Mouse (Mus musculus): ENCODE data around the gene Olfr800. TPM values are rescaled to one million over a fixed set of nuclear protein-coding genes. Genes with fewer than 3 reads are reported as not detected.

Olfr800 gene
- not detected for total RNA-seq (2021)
- long read RNA-seq, experiment 1 = 0 reads
- long read RNA-seq, experiment 2 = 0 reads

DNA sequence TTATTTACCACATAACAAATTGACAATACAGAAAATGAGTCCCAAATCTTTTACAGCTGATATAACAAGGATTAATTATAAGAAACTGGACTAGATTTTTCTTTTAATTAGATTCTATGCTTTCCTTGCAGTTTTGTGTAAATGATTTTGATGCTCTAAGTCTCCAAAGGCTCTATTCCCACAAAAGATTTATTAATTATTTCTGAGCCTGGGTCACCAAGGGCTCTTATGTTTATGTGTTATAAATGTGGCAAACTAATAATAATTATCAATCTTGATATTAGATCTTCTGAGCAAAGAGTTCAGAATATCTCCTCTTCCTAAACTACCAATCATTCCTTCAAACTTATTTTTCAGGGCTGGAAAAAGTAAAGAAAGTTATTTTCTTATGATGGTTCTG, at the start of gene Olfr800:
TSS of gene Olfr800 (plus strand) at position 301 of the 400 bp plus-strand sequence.
- no peak for DNase-seq

DNA sequence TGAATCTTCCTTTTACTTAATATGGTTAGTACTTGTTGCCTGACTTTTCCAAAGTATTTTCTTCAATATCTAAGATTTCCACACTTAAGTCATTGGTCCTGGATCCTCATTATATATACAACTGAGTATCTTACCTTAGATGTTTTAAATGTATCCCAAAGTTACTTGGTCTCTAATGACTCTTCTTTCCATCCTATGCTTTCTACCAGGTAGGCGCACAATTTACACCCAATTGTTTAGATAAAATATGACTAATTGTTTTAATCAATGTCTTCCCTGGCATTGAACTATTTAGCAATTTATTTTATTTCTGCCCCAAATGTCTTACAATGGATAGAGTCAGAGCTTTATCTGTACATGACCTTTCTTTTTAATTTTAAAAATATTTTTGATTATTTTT, 45.0 kb upstream of the Olfr800 start, which contains the start of gene Olfr796:
TSS of gene Olfr796 (minus strand) at position 101 of the 400 bp plus-strand sequence.
- DNase-seq = no peak

DNA sequence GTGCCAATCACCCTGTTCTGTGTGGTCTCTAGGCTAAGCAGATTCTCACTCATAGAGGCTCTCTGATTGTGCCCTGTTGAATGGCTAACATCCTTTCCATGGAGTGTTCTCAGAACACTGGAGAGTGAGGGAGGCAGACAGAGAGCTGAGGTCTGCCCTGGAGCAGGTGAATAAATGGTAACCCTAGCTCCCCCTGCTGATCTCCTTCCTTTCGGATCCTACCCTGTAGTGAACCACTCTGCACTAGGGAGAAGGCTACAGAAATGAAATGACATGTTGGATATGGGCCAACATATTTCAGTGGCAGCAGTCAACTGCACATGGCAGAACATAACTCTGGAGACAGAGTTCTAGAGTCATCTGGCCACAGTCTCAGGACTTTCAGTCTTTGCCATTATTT, 35.8 kb upstream of the Olfr800 start:
- no peak for DNase-seq

DNA sequence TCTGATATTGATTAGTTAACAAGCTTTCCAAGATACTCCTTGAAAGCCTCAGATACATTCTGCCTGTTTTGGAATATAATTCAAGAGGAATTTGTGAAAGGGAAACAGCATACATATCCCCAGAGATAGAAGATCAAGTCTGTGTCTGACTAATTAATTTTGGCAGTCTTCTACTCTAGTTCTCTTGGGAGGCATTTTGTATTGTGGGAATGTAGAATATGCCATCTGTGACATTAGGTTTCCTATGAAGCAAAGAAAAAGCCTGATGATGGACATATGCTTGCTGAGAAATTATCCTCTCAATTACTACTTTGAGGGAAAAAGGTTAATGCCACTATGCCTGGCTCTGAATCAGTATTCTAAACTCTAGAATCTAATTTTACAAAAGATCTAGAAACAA, 34.2 kb upstream of the Olfr800 start:
- no peak for DNase-seq

DNA sequence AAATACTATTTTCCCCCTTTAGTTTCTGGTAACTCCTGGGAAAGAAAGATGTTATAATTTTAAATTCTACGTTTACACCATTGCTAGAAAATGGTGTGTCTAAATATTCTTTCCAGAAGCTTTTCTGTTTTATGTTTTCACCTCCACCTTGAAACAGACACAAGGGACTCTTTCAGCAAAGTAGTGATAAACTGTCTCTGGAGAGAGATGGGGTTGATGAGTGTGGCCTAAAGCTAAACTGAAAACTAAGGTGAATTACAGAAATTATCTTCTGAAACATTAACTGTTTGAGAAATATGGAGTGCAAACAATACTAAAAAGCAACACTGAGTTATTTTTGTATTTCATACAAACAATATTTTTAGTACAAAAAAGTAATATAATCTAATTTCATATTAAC, 29.7 kb upstream of the Olfr800 start, which contains the start of gene Olfr798:
TSS of gene Olfr798 (minus strand) at position 101 of the 400 bp plus-strand sequence.
- DNase-seq = no peak

DNA sequence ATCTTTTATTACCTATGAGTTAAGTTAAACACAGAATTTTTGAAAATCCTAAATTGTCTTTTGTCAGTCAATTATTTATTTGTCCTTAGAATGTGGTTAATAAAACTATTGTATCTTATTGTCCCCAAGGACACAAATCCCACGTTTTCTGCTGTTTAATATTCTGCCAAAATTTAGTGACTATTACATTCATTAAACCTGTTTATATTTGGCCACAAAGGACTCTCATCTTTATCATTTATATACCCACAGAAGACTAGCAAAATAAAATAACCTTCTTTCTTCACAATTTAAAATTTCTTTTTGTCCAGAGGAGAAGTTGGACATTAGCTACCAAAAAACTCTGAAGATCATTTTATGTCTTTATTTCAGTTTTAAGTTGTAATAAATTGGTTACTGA, 20.3 kb upstream of the Olfr800 start, which contains the start of gene Olfr799:
TSS of gene Olfr799 (plus strand) at position 301 of the 400 bp plus-strand sequence.
- DNase-seq = no peak

DNA sequence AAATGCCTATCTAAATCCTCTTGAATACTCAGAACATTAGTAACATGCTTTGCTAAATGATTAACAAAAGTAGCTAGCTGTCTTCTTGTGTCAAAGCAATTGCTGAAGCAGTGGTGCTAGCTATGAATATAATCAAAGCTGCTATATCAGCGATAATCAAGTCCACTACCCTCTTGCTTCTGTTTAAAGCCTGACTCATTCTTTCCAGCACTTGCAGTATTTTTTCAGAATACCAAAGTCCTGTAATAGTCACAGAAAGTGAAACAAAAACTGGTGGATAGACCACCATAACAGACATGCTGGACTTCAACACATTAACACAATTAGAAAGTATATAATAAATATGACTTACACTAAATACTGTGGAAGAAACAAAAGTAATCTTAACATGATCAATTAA, 5.7 kb upstream of the Olfr800 start:
- DNase-seq = no peak

DNA sequence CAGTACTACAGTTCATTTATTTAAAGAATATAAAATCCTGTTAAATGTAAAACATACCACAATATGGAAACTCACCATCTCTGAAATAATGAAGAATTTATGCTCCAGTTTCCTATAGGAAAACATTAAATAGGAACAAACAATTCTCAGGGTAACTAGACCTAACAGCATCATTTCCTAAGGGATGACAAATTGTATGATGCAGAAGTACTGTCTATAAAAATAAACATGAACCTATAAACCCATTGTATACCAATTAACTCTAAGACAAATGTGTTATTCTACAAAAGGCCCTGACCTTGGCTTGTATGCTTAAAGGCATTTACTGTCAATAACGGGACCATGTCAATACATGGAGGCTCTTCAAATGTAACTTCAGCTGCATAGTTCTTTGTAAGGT, 16.3 kb downstream of the Olfr800 start, which contains the start of gene Olfr801:
TSS of gene Olfr801 (minus strand) at position 101 of the 400 bp plus-strand sequence.
- DNase-seq = no peak

DNA sequence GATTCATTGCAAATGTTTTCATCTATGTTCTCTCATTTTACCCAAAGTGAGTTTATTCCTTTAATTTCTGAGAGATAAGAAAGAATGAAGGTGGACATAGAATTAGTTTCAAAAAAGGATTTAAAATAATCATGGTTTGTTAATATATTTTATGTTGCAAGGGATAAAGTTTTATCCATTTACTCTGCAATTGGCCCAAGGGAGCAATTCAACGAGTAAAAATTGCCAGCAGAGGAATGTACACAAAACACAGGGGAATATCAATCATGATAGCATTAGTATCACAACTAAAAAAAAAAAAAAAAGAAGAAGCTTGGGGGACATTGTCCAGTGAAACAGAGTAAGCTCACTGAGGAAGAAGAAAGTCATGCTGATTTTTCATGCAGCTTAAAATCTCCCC, 30.6 kb downstream of the Olfr800 start, which contains the start of gene Olfr802:
TSS of gene Olfr802 (minus strand) at position 101 of the 400 bp plus-strand sequence.
- no peak for DNase-seq

DNA sequence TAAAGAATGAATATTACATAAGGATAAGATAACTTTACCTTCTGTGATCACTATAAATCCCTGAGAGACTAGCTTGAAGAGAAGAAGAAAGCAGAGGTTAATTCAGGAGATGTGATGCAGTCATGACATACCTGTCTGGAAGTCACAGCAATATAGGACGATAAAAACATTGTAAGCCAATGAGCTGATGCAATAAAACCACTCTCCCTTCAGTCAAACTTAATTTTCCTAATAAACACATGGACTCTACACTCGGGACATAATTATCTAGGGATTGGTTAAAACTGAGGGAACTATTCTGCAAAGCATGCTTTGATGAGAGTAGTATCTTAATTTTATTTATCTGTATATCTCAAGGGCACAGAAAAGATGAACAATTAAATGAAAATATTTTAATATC, 36.7 kb downstream of the Olfr800 start, which contains the start of gene Olfr803:
TSS of gene Olfr803 (minus strand) at position 101 of the 400 bp plus-strand sequence.
- DNase-seq = no peak

DNA sequence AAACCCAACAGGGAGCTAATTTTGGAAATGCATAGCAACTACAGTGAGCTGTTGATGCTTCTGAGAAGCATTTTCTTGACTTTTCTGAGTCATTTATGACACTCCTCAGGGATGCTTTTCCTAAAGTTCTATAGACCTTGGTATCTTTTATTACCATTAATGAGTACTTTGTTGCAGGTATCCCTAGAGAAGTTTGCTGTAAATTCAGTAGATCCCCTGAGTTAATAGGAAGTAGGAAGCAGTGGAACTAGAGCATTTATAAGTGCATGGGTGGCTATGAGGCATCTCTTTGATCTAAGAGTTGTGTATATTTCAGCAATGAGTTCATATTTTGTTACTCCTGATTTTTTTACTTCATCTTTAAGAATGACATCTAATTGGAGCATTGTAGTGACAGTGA, 45.4 kb downstream of the Olfr800 start, which contains the start of gene Olfr804:
TSS of gene Olfr804 (plus strand) at position 301 of the 400 bp plus-strand sequence.
- DNase-seq = no peak

Other genes with a start within 250 kb of the Olfr800 start
- not detected for gene Olfr786, start 230.4 kb upstream of the Olfr800 start, total RNA-seq (2021)
- gene Olfr787, start 195.8 kb upstream of the Olfr800 start, total RNA-seq (2021) = not detected
- not detected for gene Olfr788, start 186.7 kb upstream of the Olfr800 start, total RNA-seq (2021)
- not detected for gene Olfr789, start 172.9 kb upstream of the Olfr800 start, total RNA-seq (2021)
- gene Olfr790, start 159.2 kb upstream of the Olfr800 start, total RNA-seq (2021) = not detected
- not detected for gene Olfr791, start 135.9 kb upstream of the Olfr800 start, total RNA-seq (2021)
- not detected for gene Olfr792, start 118.5 kb upstream of the Olfr800 start, total RNA-seq (2021)
- not detected for gene Olfr794, start 90.0 kb upstream of the Olfr800 start, total RNA-seq (2021)
- not detected for gene Olfr796, start 45.1 kb upstream of the Olfr800 start, total RNA-seq (2021)
- gene Olfr798, start 29.8 kb upstream of the Olfr800 start, total RNA-seq (2021) = not detected
- not detected for gene Olfr799, start 20.2 kb upstream of the Olfr800 start, total RNA-seq (2021)
- gene Olfr801, start 16.2 kb downstream of the Olfr800 start, total RNA-seq (2021) = not detected
- not detected for gene Olfr802, start 30.5 kb downstream of the Olfr800 start, total RNA-seq (2021)
- gene Olfr803, start 36.6 kb downstream of the Olfr800 start, total RNA-seq (2021) = not detected
- not detected for gene Olfr804, start 45.5 kb downstream of the Olfr800 start, total RNA-seq (2021)
- gene Olfr805, start 71.7 kb downstream of the Olfr800 start, total RNA-seq (2021) = not detected
- gene Olfr806, start 84.2 kb downstream of the Olfr800 start, total RNA-seq (2021) = not detected
- not detected for gene Olfr807, start 100.1 kb downstream of the Olfr800 start, total RNA-seq (2021)
- gene Olfr808, start 107.8 kb downstream of the Olfr800 start, total RNA-seq (2021) = not detected
- not detected for gene Olfr809, start 116.9 kb downstream of the Olfr800 start, total RNA-seq (2021)
- not detected for gene Olfr810, start 137.2 kb downstream of the Olfr800 start, total RNA-seq (2021)
- gene Olfr811, start 146.7 kb downstream of the Olfr800 start, total RNA-seq (2021) = not detected
- not detected for gene Olfr812, start 188.4 kb downstream of the Olfr800 start, total RNA-seq (2021)
- not detected for gene Olfr813, start 197.7 kb downstream of the Olfr800 start, total RNA-seq (2021)
- not detected for gene Olfr814, start 222.2 kb downstream of the Olfr800 start, total RNA-seq (2021)
- gene Olfr815, start 248.2 kb downstream of the Olfr800 start, total RNA-seq (2021) = not detected